Mouse (Mus musculus): ENCODE measurements around the gene Mas1.

DNA sequence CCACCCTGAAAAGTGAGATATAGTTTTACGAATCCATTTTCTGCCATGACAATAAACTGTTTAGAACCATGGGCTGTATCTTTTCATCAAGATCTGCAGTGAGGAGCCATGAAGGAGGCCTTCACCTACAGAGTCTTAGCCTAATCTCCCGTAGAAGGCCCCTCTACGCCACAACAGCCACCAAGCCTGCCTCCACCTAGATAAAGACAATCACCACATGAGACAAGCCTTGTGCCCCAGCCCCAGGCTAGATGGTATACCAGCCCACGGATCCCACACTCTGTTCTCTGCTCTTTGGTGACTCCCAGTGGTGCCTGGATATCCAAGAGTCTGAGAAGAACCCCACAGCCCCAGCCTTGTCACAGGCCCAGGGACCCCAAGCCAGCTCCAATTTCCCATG lies 52.1 kb downstream of the Mas1 start:
- TF ChIP-seq EP300 (IDR thresholded peaks at IDR 0.05; ENCODE audit: low read depth): peak; percentile 78
- no peak for TF ChIP-seq CTCF (IDR thresholded peaks at IDR 0.05; ENCODE audit: low read depth)

Measured in liver, embryonic 14.5 days (tissue).